Mouse (Mus musculus) olfactory bulb, adult 2 months (tissue): ENCODE results near the gene L3mbtl4.

Experiments used
- CTCF ChIP-seq: fragments of 200-500 bp; IDR thresholded peaks from 2 replicates; pipeline ENCODE4 v1.5.1; 2012; ENCODE audit warnings: low read depth, mild to moderate bottlenecking, low read length, moderate library complexity; ENCODE audit not compliant: insufficient read depth
- POLR2A ChIP-seq: fragments of 200-500 bp; IDR thresholded peaks from 2 replicates; pipeline ENCODE4 v1.6.1; 2012; ENCODE audit warnings: mild to moderate bottlenecking, low read depth, low read length, moderate library complexity; ENCODE audit not compliant: insufficient read depth

- no peak for TF ChIP-seq CTCF
- no peak for TF ChIP-seq POLR2A
These were observed 479.5 kb downstream of the L3mbtl4 start for GRCm38 (mm10) chr17:68753112-68753511.
